Mouse (Mus musculus) lung, postnatal 36 days (tissue): ENCODE measurements around the gene Fcrl5.

Source experiments
- DNase-seq: peaks from one replicate; pipeline ENCODE4 v3.0.0; 2022; ENCODE audit warnings: mixed read lengths

Fcrl5 gene

GRCm38 (mm10) chr3:87501151-87501550 is 65.6 kb downstream of the Fcrl5 start:
- DNase-seq: no peak

DNA sequence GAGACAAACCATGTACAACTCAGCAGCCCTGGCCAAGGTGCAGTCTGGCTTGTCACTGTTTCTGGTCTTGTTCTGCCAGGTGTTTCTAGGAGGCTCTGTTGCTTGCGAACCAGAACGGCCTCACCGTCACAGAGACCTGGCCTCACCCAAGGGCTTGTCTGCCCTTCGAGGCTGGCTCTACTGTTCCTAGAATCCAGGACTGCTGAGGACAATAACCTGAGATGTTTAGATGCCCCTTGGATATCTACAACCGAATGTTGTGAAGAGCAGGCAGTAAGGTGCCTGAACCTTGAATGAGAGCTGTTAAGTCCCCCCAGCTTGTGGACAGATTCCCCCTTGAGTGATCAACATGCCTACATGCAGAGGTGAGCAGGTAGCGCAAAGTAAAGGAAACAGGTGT is 67.2 kb downstream of the Fcrl5 start:
- no peak for DNase-seq

DNA sequence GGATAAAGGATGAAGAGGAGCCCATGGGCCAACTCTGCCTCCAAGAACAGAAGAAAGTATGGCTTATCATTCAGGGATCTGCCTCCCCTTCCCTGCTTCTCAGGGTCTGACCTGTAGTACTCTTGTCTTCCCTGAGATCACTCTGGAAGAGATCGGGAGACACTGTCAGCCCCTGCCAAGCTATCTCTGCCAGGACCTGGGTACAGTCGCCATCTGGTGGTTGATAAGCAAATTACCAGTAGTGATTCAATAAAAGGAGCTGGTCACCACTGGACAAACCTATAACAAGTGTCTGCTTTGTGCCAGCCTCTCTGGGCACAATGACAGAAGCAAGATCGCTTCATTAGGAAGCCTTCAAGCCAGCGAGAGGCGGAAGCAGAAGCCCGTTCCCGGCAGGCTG is 68.8 kb downstream of the Fcrl5 start:
- DNase-seq: peak; percentile 50

DNA sequence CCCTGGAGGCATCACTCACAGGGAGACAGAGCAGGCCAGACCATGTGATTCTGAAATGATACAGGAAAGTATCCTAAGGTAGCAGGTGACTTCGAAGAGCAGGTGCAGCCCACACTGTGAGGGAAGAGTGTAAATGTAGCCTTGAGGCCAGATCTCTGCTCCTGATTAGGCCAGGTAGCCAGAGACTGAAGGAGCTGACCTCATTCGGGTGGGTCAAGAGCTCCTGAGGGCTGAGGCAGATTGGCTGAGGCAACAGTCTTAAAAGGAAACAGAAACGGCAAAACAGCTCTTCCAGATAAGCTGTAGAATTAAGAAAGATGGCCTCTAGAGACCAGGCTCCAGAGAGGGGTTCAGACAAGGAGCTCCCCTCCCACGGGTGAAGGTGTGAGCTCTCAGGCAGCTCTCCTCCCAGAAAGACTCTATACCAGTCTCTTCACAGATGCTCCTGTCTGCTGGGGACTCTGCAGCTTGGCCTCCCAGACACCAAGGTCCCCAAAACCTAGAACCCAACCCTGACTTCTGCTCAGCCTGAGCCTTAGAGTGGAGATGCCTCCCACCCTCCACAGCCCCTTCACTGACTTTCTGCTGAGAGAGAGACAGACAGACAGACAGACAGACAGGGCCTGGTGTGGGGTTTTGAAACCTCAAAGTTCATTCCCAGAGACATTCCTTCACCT is 69.3 kb downstream of the Fcrl5 start:
- peak; percentile 66 for DNase-seq

DNA sequence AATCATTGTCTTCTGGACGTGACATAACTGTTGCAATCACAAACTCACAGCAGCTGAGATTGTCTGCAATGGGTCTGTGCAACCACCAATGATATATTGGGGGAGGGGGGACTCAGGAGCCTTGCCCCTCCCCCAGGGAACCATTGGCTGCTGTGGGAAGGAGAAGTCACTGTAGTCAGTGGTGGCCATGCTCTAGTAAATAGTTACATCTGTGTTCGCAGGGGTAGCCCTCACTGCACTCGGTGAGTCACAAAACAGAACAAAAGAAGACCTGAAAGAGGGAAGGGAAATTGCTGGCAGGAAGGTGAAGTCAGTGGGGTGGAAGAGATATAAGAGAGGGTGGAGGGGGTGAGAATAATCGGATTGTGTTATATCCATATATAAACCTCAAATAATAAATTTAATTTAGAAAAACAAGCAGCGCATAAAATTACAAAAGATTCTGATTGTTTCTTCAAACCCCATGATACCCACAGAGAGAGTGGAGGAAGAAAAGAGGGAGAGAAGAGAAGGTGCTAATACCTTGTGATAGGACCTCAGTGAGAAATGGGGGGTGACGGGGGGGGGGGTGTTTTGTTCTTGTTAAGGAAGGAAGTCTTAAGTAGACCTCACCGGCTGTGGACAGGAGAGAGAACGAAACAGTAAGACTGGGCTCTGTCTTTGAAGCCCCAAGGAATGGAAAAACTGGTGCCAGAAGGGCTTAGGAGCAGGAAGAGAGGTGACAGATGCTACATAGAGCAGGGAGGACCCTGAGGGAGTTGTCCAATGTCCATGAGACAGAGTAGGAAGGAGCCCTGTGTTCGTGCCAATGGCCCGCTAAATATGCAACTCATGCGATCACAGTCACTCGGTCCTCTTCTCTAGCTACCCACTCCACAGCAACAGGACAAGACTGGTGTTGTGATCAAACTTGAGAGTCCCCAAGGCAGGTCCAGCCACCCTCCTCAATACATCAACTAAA is 71.2 kb downstream of the Fcrl5 start:
- no peak for DNase-seq

DNA sequence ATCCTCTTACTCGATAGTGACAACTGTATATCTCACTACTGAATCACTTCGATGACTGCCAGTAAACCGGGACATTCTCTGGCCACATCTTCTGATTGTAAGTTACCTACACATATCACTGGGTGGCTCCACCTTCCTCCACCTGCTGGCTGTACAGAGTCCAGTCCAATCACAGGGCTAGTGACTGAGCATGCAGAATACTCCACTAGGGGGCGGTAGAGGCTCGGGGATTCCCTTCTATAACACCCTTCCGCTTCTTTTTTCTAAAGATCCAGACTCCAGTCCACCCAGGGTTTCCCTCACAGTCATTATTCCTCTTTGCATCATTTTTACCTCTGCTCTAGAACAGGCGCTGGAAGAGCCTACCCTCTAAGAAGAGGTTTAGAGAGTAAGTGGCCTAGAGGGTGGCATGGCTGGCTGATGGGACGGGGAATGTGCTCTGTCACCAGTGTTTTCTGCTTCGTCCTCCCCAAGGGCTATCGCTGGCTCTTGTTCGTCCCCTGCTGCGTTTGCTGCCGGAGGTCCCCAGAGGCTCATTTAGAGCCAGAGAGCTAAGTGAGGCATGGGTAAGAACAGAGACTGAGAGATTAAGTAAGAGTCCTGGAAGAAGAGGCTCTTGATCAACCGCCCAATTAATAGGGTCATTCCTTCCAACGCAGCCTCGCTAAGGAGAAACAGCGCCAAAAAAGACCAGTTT is 72.8 kb downstream of the Fcrl5 start:
- peak; percentile 96 for DNase-seq

GRCm38 (mm10) chr3:87509061-87509460 is 73.5 kb downstream of the Fcrl5 start:
- DNase-seq: peak; percentile 76

- no peak for DNase-seq
These were observed 75.3 kb downstream of the Fcrl5 start for GRCm38 (mm10) chr3:87510832-87511231.

DNA sequence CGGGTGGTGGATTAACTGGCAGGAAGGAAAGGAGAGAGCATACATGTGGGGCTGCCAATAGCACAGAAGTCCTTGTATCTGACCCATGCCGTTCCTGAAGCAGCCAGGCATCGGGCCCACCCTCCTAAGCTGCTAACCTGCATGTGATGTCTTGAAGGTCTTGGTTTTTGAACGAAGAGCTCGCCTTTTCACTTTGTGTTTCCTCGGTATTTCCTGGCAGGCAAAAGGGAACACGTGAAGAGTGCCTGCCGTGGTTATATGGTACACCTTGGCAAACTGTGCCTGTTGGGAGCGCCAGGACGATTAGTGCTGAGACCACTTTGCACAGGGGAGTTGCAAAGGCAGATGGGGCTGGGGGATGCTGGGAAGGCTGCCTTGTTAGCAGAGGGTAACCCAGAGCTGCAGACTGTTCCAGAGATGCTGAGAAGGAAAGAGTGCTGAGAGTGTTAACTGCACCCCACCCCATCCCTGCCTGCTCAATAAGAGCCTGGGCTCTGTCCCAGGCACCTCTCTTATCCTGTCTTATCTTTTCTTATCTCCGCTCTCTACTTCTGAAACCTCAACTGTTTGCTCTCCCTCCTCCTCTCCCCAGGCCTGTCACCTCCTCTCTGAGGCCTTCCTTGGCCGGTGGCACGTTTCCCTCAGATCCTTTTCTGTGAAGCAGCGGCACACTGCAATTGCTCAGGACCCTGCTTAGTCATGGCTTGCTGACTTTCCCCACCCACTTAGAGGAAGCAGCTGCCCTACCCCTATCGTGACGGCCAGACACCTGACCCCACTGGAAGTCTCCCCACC is 76.6 kb downstream of the Fcrl5 start:
- no peak for DNase-seq

DNA sequence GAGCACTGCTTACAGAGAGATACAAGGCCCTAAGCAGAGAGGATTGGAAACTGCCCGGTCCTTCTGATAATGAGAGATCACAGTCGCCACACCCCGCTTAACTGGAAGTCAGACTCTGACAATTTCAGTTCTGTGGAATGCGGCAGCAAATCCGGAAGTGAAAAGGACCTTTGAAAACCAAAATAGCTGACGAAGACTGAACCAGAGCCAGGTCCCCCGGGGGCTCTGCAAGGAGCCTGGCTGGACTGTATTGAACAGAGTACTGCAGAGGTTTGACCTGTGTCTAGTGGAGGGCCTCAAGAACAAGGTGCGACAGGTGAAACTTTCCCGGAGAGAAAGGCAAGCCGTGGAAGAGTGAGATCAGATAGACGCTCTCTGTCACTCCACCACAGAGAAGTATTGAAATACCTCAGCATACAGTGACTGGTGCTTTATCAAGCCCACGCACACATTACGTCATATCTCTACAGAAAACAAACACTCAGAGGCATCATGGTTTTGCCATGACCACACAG is 80.1 kb downstream of the Fcrl5 start:
- peak; percentile 54 for DNase-seq

DNA sequence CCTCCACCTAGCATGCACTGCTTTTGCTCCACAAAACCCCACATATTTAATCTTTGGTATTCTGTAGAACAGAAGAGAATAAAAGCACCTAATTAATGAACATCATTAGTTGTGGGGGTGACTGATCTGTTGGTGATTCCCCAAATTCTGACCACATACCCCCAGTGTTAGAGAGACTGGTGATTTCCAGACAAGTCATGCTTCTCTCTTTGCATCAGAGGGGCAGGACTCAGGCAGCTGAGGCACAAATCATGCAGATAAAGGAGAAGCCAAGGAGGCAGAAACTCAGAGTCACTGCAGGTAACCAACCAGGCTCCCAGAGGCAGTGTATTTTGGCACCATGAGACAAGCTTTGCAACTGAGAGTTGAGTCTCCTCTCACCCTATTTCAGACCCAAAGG is 82.9 kb downstream of the Fcrl5 start:
- no peak for DNase-seq

- DNase-seq: no peak
These were observed 85.6 kb downstream of the Fcrl5 start for GRCm38 (mm10) chr3:87521126-87521525.

DNA sequence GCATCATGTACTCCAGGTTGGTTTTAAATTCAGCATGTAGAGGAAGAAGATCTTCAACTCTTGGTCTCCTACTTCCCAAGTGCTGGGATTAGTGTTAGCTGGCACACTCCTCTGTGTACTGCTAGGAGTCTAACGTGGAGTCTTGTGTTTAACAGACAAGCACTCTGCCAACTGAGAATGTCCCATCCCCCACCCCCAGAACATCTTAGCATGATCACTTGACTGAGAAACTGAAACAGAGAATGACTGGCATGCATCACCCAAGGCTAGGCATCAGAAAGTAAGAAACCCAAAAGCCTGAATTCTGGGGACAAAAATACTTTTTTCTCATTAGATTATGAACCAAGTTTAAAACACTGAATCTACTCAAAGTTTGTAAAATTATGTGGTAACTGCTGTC is 86.3 kb downstream of the Fcrl5 start:
- DNase-seq: no peak

DNA sequence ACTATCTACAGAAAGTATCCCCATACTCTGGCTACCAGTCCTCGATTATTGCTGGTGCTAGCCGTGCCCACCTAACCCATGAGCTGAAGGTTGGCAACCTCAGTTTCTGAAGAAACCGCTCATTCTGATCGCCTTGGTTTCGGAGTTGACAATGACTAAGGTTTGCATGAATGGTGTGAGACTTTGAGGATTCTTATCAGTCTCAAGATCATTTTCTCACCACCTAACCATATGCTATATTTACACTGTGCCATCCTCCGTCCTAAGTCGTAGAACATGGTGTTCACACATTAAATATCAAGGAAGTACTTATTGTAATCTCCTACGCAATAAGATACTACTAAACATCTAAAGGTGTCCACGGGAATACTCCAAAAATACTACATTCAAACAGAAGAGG is 88.1 kb downstream of the Fcrl5 start:
- no peak for DNase-seq

- peak; percentile 94 for DNase-seq
These were observed 89.7 kb downstream of the Fcrl5 start, which contains the start of gene Etv3 for GRCm38 (mm10) chr3:87525043-87525836. Etv3 (plus strand) TSS chr3:87525407.

- DNase-seq: peak; percentile 41
These were observed 90.4 kb downstream of the Fcrl5 start for GRCm38 (mm10) chr3:87525837-87526570.

DNA sequence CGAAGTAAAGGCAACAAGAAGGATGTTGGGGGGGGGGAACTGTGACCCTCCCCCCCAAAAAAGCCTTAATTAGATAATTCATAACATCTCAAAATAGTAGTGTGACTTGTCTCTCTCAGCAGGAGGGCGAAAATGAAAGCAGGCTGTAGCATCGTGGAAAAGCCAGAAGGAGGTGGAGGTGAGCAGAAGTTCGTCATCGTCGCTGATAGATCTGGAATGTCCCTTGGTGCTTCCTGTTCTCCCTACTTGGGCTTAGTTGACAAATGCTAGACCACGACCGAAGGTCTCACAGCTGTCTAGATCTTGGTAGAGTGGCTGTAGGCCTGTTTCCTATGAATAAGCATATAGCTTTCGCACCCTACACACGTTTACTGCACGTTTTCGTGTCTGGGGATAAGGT is 91.6 kb downstream of the Fcrl5 start:
- DNase-seq: no peak

DNA sequence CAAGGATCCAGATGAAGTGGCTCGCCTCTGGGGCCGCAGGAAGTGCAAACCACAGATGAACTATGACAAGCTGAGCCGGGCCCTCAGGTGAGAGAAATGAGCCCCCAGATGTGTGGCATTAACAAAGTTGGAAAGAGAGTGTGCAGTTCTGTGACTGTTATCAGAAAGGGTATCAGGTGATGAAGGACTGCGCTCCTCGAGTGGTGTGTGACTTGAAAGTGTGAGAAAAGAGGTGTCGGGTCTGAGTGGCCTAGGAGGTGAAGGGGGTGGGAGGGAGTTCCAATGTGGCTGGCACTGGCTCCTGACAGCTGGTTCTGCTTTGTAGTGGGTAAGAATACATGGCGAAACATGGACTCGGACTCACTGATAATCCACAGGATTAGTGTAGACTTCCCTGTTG is 92.4 kb downstream of the Fcrl5 start:
- DNase-seq: no peak

DNA sequence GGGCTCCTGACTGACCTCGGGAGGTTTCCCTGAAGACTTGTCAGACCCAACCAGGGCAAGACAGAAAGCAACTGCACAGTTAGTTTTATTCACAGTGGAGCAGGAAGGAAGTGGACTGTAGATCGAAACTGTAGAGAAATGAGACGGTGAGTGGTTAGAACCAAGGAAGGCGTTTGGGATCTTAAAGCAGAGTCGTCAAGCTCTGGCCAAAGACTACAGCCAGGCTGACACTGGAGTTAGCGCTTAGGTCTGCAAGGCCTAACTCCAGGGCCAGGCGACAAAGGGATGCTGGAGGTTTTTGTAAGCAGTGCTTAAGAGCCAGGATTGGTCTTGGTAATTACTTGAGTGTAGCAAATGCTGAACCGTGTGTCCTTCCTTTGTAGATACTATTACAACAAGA is 93.3 kb downstream of the Fcrl5 start:
- no peak for DNase-seq

GRCm38 (mm10) chr3:87529568-87529967 is 94.0 kb downstream of the Fcrl5 start:
- DNase-seq: peak; percentile 43

DNA sequence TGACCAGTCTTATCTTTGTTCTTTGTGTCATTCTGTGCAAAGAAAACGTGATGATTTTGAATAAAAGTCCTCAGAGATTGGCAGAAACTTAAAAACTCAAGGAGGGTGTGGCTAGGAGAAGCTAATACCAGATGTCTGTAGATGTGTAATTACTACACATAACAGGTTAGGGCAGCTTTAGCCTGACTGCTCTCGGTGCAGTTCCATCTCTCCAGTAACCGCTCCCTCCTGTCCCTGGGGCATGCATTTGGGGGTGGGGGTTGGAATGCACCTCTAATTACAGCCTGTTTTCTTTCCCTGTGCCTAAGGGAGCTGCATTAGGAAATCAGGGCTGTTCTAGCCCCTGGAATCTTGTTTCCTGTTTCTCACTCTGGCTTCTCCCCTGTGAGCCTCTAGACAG is 94.7 kb downstream of the Fcrl5 start:
- DNase-seq: no peak
